Mouse (Mus musculus): ENCODE data around the gene Nr2f2. TPM values are rescaled to one million over a fixed set of nuclear protein-coding genes. Genes with fewer than 3 reads are reported as not detected.

The Nr2f2 gene
- polyA plus RNA-seq, 1 experiment from 2014 or later: 95.9 TPM

- H3K4me1 ChIP-seq (ENCODE audit: control insufficient read depth, insufficient read depth, low read length): peaks cover 25% of the 10 kb centered on the region
- no peak for ATAC-seq (ENCODE audit: insufficient read depth, low FRiP score, low TSS enrichment)
- peak; percentile 30 for DNase-seq (ENCODE audit: low spot score)
- 3% methylated on average over 10 of the region's 10 CpGs for WGBS
- no peaks in the 10 kb centered on the region for H3K9me3 ChIP-seq (ENCODE audit: control insufficient read depth, low read length)
- H3K4me2 ChIP-seq (ENCODE audit: low read depth): no peak overlapping the region
- no peak overlapping the region for H3K4me3 ChIP-seq (ENCODE audit: low read depth, low read length)
- no peak overlapping the region for H3K9ac ChIP-seq (ENCODE audit: low read length)
- H3K27me3 ChIP-seq (ENCODE audit: control insufficient read depth, insufficient read depth, low read length): peaks cover 80% of the 10 kb centered on the region
- no peaks in the 10 kb centered on the region for H3K36me3 ChIP-seq (ENCODE audit: control insufficient read depth, insufficient read depth, low read length)
- no peak overlapping the region for H3K27ac ChIP-seq (ENCODE audit: low read depth, low read length)
These were observed 38.1 kb downstream of the Nr2f2 start for GRCm38 (mm10) chr7:70328206-70329036.

- no peaks in the 10 kb centered on the region for H3K36me3 ChIP-seq (ENCODE audit: control insufficient read depth, insufficient read depth, low read length)
- no peak overlapping the region for H3K9ac ChIP-seq (ENCODE audit: low read length)
- H3K4me1 ChIP-seq (ENCODE audit: control insufficient read depth, insufficient read depth, low read length): peaks cover 21% of the 10 kb centered on the region
- WGBS: 4% methylated on average over 2 of the region's 2 CpGs
- DNase-seq (ENCODE audit: low spot score): no peak
- no peak overlapping the region for H3K27ac ChIP-seq (ENCODE audit: low read depth, low read length)
- H3K9me3 ChIP-seq (ENCODE audit: control insufficient read depth, low read length): no peaks in the 10 kb centered on the region
- H3K4me3 ChIP-seq (ENCODE audit: low read depth, low read length): no peak overlapping the region
- H3K27me3 ChIP-seq (ENCODE audit: control insufficient read depth, insufficient read depth, low read length): peaks cover 80% of the 10 kb centered on the region
- no peak for ATAC-seq (ENCODE audit: insufficient read depth, low FRiP score, low TSS enrichment)
- no peak overlapping the region for H3K4me2 ChIP-seq (ENCODE audit: low read depth)
These were observed 39.3 kb downstream of the Nr2f2 start for GRCm38 (mm10) chr7:70327191-70327590.

- Histone ChIP-seq H3K9me3 (ENCODE audit: control insufficient read depth, low read length) (no peaks in the 10 kb centered on the region), H3K36me3 (ENCODE audit: control insufficient read depth, insufficient read depth, low read length) (no peaks in the 10 kb centered on the region), H3K27ac (ENCODE audit: low read depth, low read length) (no peak overlapping the region), H3K9ac (ENCODE audit: low read length) (no peak overlapping the region), H3K4me3 (ENCODE audit: low read depth, low read length) (no peak overlapping the region), H3K4me2 (ENCODE audit: low read depth) (no peak overlapping the region), H3K4me1 (ENCODE audit: control insufficient read depth, insufficient read depth, low read length) (peaks cover 15% of the 10 kb centered on the region), H3K27me3 (ENCODE audit: control insufficient read depth, insufficient read depth, low read length) (peaks cover 73% of the 10 kb centered on the region)
- ATAC-seq (ENCODE audit: insufficient read depth, low FRiP score, low TSS enrichment) (no peak), DNase-seq (ENCODE audit: low spot score) (peak; percentile 38)
- WGBS: 2% methylated on average over 21 of the region's 21 CpGs
These were observed 40.1 kb downstream of the Nr2f2 start for GRCm38 (mm10) chr7:70326176-70327035.

GRCm38 (mm10) chr7:70325381-70325780 is 41.2 kb downstream of the Nr2f2 start:
- Histone ChIP-seq H3K27me3 (ENCODE audit: control insufficient read depth, insufficient read depth, low read length) (peaks cover 72% of the 10 kb centered on the region), H3K36me3 (ENCODE audit: control insufficient read depth, insufficient read depth, low read length) (no peaks in the 10 kb centered on the region), H3K4me1 (ENCODE audit: control insufficient read depth, insufficient read depth, low read length) (peaks cover 7% of the 10 kb centered on the region; the same call in 1 of the 2 replicates), H3K9me3 (ENCODE audit: control insufficient read depth, low read length) (no peaks in the 10 kb centered on the region), H3K27ac (ENCODE audit: low read depth, low read length) (no peak overlapping the region), H3K9ac (ENCODE audit: low read length) (no peak overlapping the region), H3K4me3 (ENCODE audit: low read depth, low read length) (no peak overlapping the region), H3K4me2 (ENCODE audit: low read depth) (peak overlapping the region; percentile 27)
- under 1% methylated on average over 18 of the region's 18 CpGs for WGBS
- peak; percentile 54 for DNase-seq (ENCODE audit: low spot score)
- no peak for ATAC-seq (ENCODE audit: insufficient read depth, low FRiP score, low TSS enrichment)

DNA sequence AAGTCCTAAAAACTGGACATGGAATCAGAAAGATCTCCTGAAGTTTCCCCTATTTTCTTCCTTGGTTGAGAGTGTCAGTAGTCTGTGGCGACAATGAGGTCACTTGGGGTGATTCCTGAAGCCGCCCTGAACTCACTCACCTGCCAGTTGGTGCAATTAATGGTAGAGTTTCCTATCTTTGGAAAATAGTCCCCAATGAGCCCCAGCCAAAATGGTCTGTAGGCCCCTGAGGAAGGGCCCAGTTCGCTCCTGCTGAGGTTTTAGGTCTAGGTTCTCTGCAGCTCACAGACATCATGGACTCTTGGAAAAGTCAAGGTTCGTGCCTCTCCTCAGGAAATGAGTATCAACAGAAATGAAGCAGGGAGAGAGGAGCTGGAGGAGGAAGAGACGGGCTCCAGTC is 42.0 kb downstream of the Nr2f2 start:
- WGBS: 1% methylated on average over 5 of the region's 5 CpGs
- H3K4me1 ChIP-seq (ENCODE audit: control insufficient read depth, insufficient read depth, low read length): peaks cover 4% of the 10 kb centered on the region; the same call in 1 of the 2 replicates
- no peaks in the 10 kb centered on the region for H3K9me3 ChIP-seq (ENCODE audit: control insufficient read depth, low read length)
- H3K4me3 ChIP-seq (ENCODE audit: low read depth, low read length): no peak overlapping the region
- DNase-seq (ENCODE audit: low spot score) (no peak), ATAC-seq (ENCODE audit: insufficient read depth, low FRiP score, low TSS enrichment) (no peak)
- no peak overlapping the region for H3K9ac ChIP-seq (ENCODE audit: low read length)
- H3K27me3 ChIP-seq (ENCODE audit: control insufficient read depth, insufficient read depth, low read length): peaks cover 65% of the 10 kb centered on the region
- no peak overlapping the region for H3K27ac ChIP-seq (ENCODE audit: low read depth, low read length)
- no peak overlapping the region for H3K4me2 ChIP-seq (ENCODE audit: low read depth)
- H3K36me3 ChIP-seq (ENCODE audit: control insufficient read depth, insufficient read depth, low read length): no peaks in the 10 kb centered on the region

DNA sequence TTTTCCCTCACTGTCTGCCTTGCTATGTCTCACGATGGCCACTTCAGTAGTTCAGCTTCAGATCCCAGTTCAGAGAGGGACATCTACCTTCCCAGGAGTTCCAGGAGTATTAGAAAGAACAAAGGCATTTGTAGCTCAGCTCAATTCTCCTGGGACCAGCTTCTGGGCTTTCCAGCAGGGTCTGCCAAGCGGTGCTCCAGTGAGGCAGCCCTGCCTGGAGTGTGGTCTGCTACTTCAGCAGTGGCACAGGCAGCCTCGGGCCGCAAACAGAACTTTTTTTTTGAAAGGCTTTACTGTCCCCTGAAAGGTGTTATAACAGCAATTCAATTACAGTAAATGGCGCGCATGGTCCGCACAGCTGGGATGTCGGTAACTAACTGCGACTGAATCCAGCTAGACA is 42.5 kb downstream of the Nr2f2 start:
- DNase-seq (ENCODE audit: low spot score) (no peak), ATAC-seq (ENCODE audit: insufficient read depth, low FRiP score, low TSS enrichment) (no peak)
- Histone ChIP-seq H3K4me1 (ENCODE audit: control insufficient read depth, insufficient read depth, low read length) (peaks cover 4% of the 10 kb centered on the region; the same call in 1 of the 2 replicates), H3K9ac (ENCODE audit: low read length) (no peak overlapping the region), H3K36me3 (ENCODE audit: control insufficient read depth, insufficient read depth, low read length) (no peaks in the 10 kb centered on the region), H3K9me3 (ENCODE audit: control insufficient read depth, low read length) (no peaks in the 10 kb centered on the region), H3K4me2 (ENCODE audit: low read depth) (no peak overlapping the region), H3K4me3 (ENCODE audit: low read depth, low read length) (no peak overlapping the region), H3K27me3 (ENCODE audit: control insufficient read depth, insufficient read depth, low read length) (peaks cover 61% of the 10 kb centered on the region), H3K27ac (ENCODE audit: low read depth, low read length) (no peak overlapping the region)
- 3% methylated on average over 9 of the region's 9 CpGs for WGBS

GRCm38 (mm10) chr7:70305716-70306115 is 60.8 kb downstream of the Nr2f2 start:
- Histone ChIP-seq H3K36me3 (ENCODE audit: control insufficient read depth, insufficient read depth, low read length) (no peaks in the 10 kb centered on the region), H3K27ac (ENCODE audit: low read depth, low read length) (no peak overlapping the region), H3K4me3 (ENCODE audit: low read depth, low read length) (no peak overlapping the region), H3K9me3 (ENCODE audit: control insufficient read depth, low read length) (no peaks in the 10 kb centered on the region), H3K4me2 (ENCODE audit: low read depth) (no peak overlapping the region), H3K9ac (ENCODE audit: low read length) (no peak overlapping the region), H3K4me1 (ENCODE audit: control insufficient read depth, insufficient read depth, low read length) (no peaks in the 10 kb centered on the region), H3K27me3 (ENCODE audit: control insufficient read depth, insufficient read depth, low read length) (no peaks in the 10 kb centered on the region)
- DNase-seq (ENCODE audit: low spot score) (no peak), ATAC-seq (ENCODE audit: insufficient read depth, low FRiP score, low TSS enrichment) (no peak)
- WGBS: 68% methylated on average over 7 of the region's 7 CpGs

DNA sequence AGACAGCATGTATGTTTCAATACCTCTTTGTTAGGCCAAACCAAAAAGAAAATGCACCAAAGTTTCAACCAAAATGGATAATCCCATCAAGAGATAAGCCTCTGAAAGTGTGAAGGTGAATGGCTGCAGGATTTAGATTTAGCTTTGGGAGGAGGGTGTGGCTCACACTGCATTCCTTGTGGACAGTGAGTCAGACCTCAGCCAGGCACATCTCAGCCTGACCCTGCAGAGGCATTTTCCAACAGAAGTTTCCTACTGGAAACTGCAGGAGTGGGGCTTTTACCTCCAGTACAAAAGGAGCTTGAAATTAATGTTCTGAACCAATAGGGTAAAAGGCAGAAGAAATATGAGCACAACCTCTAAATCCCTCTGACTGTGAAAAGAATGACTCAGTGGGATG is 62.1 kb downstream of the Nr2f2 start:
- H3K4me2 ChIP-seq (ENCODE audit: low read depth): no peak overlapping the region
- H3K4me1 ChIP-seq (ENCODE audit: control insufficient read depth, insufficient read depth, low read length): no peaks in the 10 kb centered on the region
- no peak for ATAC-seq (ENCODE audit: insufficient read depth, low FRiP score, low TSS enrichment)
- no peaks in the 10 kb centered on the region for H3K9me3 ChIP-seq (ENCODE audit: control insufficient read depth, low read length)
- no peak overlapping the region for H3K4me3 ChIP-seq (ENCODE audit: low read depth, low read length)
- no peaks in the 10 kb centered on the region for H3K36me3 ChIP-seq (ENCODE audit: control insufficient read depth, insufficient read depth, low read length)
- H3K27ac ChIP-seq (ENCODE audit: low read depth, low read length): no peak overlapping the region
- H3K9ac ChIP-seq (ENCODE audit: low read length): no peak overlapping the region
- DNase-seq (ENCODE audit: low spot score): no peak
- no peaks in the 10 kb centered on the region for H3K27me3 ChIP-seq (ENCODE audit: control insufficient read depth, insufficient read depth, low read length)

Data from neural tube, embryonic 11.5 days (tissue).